Mouse (Mus musculus): ENCODE results near the gene Zfp326.

GRCm38 (mm10) chr5:105849222-105849621 is 27.1 kb upstream of the Zfp326 start:
- TF ChIP-seq POLR2A (IDR thresholded peaks at IDR 0.05; ENCODE audit: low read depth, low read length) (no peak), CTCF (conservative IDR thresholded peaks at IDR 0.05; ENCODE audit: insufficient read depth, insufficient read length, low read depth, low read length) (no peak)
